21 mouse cellular contexts compared by ENCODE assay signal in the genomic region with DNA sequence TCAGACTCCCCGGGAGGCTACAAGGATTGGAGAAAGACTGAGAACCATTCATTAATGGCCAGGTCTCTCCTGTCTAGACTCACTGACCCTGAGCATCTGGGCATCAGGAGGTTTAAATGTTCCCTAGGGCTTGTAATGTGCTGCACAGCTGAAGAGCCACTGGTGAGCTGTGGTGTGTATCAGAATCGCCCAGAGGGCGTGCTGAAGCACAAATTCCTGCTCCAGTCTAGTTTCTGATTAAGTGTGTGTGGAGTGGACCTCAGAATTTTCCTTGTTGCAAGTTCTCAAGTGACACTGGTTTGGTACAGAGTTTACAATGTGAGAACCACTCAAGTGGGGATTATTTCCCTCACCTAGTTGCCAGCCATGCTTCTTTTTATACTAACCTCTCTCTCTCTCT.
A peak's percentile ranks its signal among the peaks of the same experiment; 100 is the strongest.
DNase-seq lines count a peak whose midpoint lies in the region; ATAC-seq and TF ChIP-seq lines count a peak whose summit lies in the region.
"Had no signal": no experiment of that assay in that cellular context is flagged by ENCODE, and none has a peak within 500 bp of the region (broad histone marks: within the 10 kb centered on the region; RNA-seq: fewer than 3 reads in every experiment).

No protein-coding gene starts in this region.

- no peak for TF ChIP-seq CTCF in Patski (IDR thresholded peaks at IDR 0.05)

- no peak overlapping the region for H3K4me2 ChIP-seq in kidney, embryonic 16.5 days (replicated peaks; ENCODE audit: low read depth, low read length)
- H3K4me2 ChIP-seq: embryonic facial prominence, embryonic 13.5 days; forebrain, embryonic 12.5 days; heart, embryonic 12.5 days; hindbrain, embryonic 14.5 days had no signal

- 51% methylated on average over 3 of the region's 3 CpGs for WGBS in kidney, embryonic 16.5 days

- H3K4me1 ChIP-seq in kidney, embryonic 16.5 days (ENCODE audit: insufficient read depth, low read length) = peaks cover 6% of the 10 kb centered on the region

- H3K36me3 ChIP-seq in kidney, embryonic 16.5 days (ENCODE audit: insufficient read depth, low read length) = no peaks in the 10 kb centered on the region
- H3K36me3 ChIP-seq: embryonic facial prominence, embryonic 13.5 days; forebrain, embryonic 12.5 days; G1E; heart, embryonic 12.5 days; hindbrain, embryonic 10.5 days had no signal

- H3K9ac ChIP-seq in kidney, embryonic 16.5 days (replicated peaks; ENCODE audit: low read length) = no peak overlapping the region
- H3K9ac ChIP-seq: embryonic facial prominence, embryonic 13.5 days; forebrain, embryonic 12.5 days; heart, embryonic 12.5 days; hindbrain, embryonic 14.5 days had no signal

- peak overlapping the region; percentile 52; the same call in 1 of the 2 replicates for H3K27ac ChIP-seq in kidney, embryonic 16.5 days (ENCODE audit: low read length)
- H3K27ac ChIP-seq: embryonic facial prominence, embryonic 13.5 days; forebrain, embryonic 12.5 days; heart, adult 2 months; hindbrain, embryonic 10.5 days; hindbrain, embryonic 14.5 days had no signal

- in situ Hi-C loops in Patski (cut with MboI; ENCODE audit: low pct_unique_long_range_greater_than_20kb) = no loop called here

- no peaks in the 10 kb centered on the region for H3K27me3 ChIP-seq in kidney, embryonic 16.5 days (ENCODE audit: insufficient read depth, low read length)
- no peaks in the 10 kb centered on the region for H3K27me3 ChIP-seq in Patski
- H3K27me3 ChIP-seq: embryonic facial prominence, embryonic 13.5 days; heart, embryonic 12.5 days had no signal

- POLR2A ChIA-PET in Patski (lab: Charles Lee) = interaction anchor here (0.6 kb wide), 1 partner anchor 1457 kb away, joined by 3 read pairs; no protein-coding TSS in a partner anchor

- peak; percentile 52 for ATAC-seq in kidney, embryonic 16.5 days (ENCODE audit: low FRiP score, low TSS enrichment)
- ATAC-seq in Patski = peak; percentile 34
- ATAC-seq: activated CD4-positive, CD25-positive, alpha-beta regulatory T cell, adult 4 months; CD4-positive, CD25-positive, alpha-beta regulatory T cell, adult 4 months; forebrain, embryonic 16.5 days had no signal

- H3K9me3 ChIP-seq in kidney, embryonic 16.5 days (ENCODE audit: low read length) = no peaks in the 10 kb centered on the region
- H3K9me3 ChIP-seq: embryonic facial prominence, embryonic 13.5 days; forebrain, embryonic 12.5 days; G1E; heart, embryonic 12.5 days; hindbrain, embryonic 10.5 days had no signal

- DNase-seq in kidney, adult 9 months = no peak
- peak; percentile 58 for DNase-seq in Patski (ENCODE audit: low read depth, low spot score)
- peak; percentile 34 for DNase-seq in lung, postnatal 10 days
- no peak for DNase-seq in layer of hippocampus, adult 9-11 months
- DNase-seq in embryo, embryonic 9.5 days (ENCODE audit: extremely low spot score) = no peak
- DNase-seq: adrenal gland, postnatal 14 days; cerebellum, adult 11-12 months; cerebellum, adult 9-10 months; cerebellum, postnatal 25 days; gastrocnemius, postnatal 14 days; heart, adult 2 months had no signal

- H3K4me3 ChIP-seq in kidney, embryonic 16.5 days (ENCODE audit: low read length) = no peak overlapping the region
- H3K4me3 ChIP-seq: embryonic facial prominence, embryonic 13.5 days; forebrain, embryonic 12.5 days; heart, adult 2 months; heart, embryonic 12.5 days; hindbrain, embryonic 10.5 days had no signal

- CTCF ChIA-PET in Patski (lab: Charles Lee) = no interaction called here

Comparison
In these comparisons a context has a peak if more than half of its experiments do, and no peak if none do; other contexts are left out.
1. DNase-seq: peak in Patski (single experiment) and lung, postnatal 10 days (single experiment); none in kidney, adult 9 months (single experiment), layer of hippocampus, adult 9-11 months (single experiment) and embryo, embryonic 9.5 days (single experiment).